Mouse (Mus musculus): Measurements from ENCODE around the gene Olfr371. TPM values are rescaled to one million over a fixed set of nuclear protein-coding genes. Genes with fewer than 3 reads are reported as not detected.

The Olfr371 gene
- not detected in 2 replicates for polyA plus RNA-seq (2014; fragmentation: Nextera tagmentation; extraction: Ambion mirVana)

DNA sequence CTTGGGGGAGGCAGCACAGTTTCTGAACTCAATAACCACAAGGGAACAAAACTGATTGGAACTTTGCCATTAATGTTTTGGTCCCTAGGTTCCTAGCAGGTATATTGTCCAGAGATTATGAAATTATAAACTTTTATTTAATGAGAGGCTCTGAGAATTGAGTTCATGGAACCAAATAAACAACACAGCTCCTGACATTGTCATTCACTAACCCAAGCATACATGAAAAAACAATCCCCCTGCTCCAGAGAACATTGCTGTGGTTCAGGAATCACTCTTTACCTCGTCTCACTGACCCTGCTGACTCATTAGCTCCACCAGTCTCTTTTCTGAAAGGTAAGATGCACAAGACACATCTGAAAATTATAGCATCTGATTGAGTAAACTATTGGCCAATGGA lies at the start of gene Olfr371:
Olfr371 (plus strand) TSS at position 301 of the 400 bp plus-strand sequence.
- Histone ChIP-seq H3K9me3 (ENCODE audit: control insufficient read depth, low read length) (no peaks in the 10 kb centered on the region), H3K27me3 (ENCODE audit: control insufficient read depth, insufficient read depth, low read length) (no peaks in the 10 kb centered on the region), H3K4me2 (ENCODE audit: low read depth, low read length, severe bottlenecking) (no peak within 1 kb of the TSS), H3K9ac (ENCODE audit: low read length) (no peak within 1 kb of the TSS), H3K4me3 (ENCODE audit: low read depth, low read length) (no peak within 1 kb of the TSS), H3K27ac (ENCODE audit: low read depth, low read length) (no peak within 1 kb of the TSS), H3K36me3 (ENCODE audit: control insufficient read depth, insufficient read depth, low read length) (no peaks in the 10 kb centered on the region), H3K4me1 (replicated peaks; ENCODE audit: control insufficient read depth, insufficient read depth, low read length) (no peaks in the 10 kb centered on the region)
- ATAC-seq (replicated peaks; ENCODE audit: low FRiP score) (no peak), DNase-seq (ENCODE audit: low spot score) (no peak)
- 50% methylated on average over 1 of the region's 1 CpGs for WGBS

DNA sequence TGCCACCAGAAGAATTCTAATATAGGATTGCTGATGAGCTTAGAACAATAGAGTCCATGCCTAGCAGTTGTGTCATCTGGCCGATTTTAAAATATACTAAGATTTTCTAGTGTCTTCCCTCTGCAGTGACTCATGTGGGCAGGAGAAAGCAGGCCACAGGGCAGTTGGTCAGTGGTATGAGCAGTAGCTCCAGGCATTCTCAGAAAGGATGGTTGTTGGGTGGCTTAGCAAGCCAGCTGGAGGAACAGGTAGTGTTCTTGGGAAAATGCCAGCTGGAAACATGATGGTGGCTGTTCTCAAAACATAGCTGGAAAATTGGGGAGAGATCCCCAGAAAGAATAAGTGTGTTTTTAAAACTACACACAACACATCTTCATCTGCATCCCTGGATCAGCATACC lies 33.4 kb upstream of the Olfr371 start:
- H3K4me1 ChIP-seq (replicated peaks; ENCODE audit: control insufficient read depth, insufficient read depth, low read length), result no peaks in the 10 kb centered on the region
- no peak overlapping the region for H3K4me3 ChIP-seq (ENCODE audit: low read depth, low read length)
- H3K27ac ChIP-seq (ENCODE audit: low read depth, low read length), result no peak overlapping the region
- DNase-seq (ENCODE audit: low spot score) (no peak), ATAC-seq (replicated peaks; ENCODE audit: low FRiP score) (no peak)
- H3K27me3 ChIP-seq (ENCODE audit: control insufficient read depth, insufficient read depth, low read length), result no peaks in the 10 kb centered on the region
- no peak overlapping the region for H3K9ac ChIP-seq (ENCODE audit: low read length)
- no peak overlapping the region for H3K4me2 ChIP-seq (ENCODE audit: low read depth, low read length, severe bottlenecking)
- no peaks in the 10 kb centered on the region for H3K36me3 ChIP-seq (ENCODE audit: control insufficient read depth, insufficient read depth, low read length)
- WGBS, result 88% methylated on average over 1 of the region's 1 CpGs
- H3K9me3 ChIP-seq (ENCODE audit: control insufficient read depth, low read length), result peaks cover 3% of the 10 kb centered on the region

GRCm38 (mm10) chr8:85220220-85220619 lies 5.6 kb upstream of the Olfr371 start:
- ATAC-seq (replicated peaks; ENCODE audit: low FRiP score) (no peak), DNase-seq (ENCODE audit: low spot score) (no peak)
- Histone ChIP-seq H3K27ac (ENCODE audit: low read depth, low read length) (no peak overlapping the region), H3K4me2 (ENCODE audit: low read depth, low read length, severe bottlenecking) (no peak overlapping the region), H3K9me3 (ENCODE audit: control insufficient read depth, low read length) (no peaks in the 10 kb centered on the region), H3K27me3 (ENCODE audit: control insufficient read depth, insufficient read depth, low read length) (no peaks in the 10 kb centered on the region), H3K4me3 (ENCODE audit: low read depth, low read length) (no peak overlapping the region), H3K36me3 (ENCODE audit: control insufficient read depth, insufficient read depth, low read length) (no peaks in the 10 kb centered on the region), H3K9ac (ENCODE audit: low read length) (no peak overlapping the region), H3K4me1 (replicated peaks; ENCODE audit: control insufficient read depth, insufficient read depth, low read length) (no peaks in the 10 kb centered on the region)
- WGBS, result 84% methylated on average over 4 of the region's 4 CpGs

GRCm38 (mm10) chr8:85220992-85221391 lies 4.8 kb upstream of the Olfr371 start:
- WGBS, result 57% methylated on average over 6 of the region's 6 CpGs
- Histone ChIP-seq H3K9me3 (ENCODE audit: control insufficient read depth, low read length) (no peaks in the 10 kb centered on the region), H3K4me2 (ENCODE audit: low read depth, low read length, severe bottlenecking) (no peak overlapping the region), H3K27ac (ENCODE audit: low read depth, low read length) (no peak overlapping the region), H3K4me3 (ENCODE audit: low read depth, low read length) (no peak overlapping the region), H3K9ac (ENCODE audit: low read length) (no peak overlapping the region), H3K27me3 (ENCODE audit: control insufficient read depth, insufficient read depth, low read length) (no peaks in the 10 kb centered on the region), H3K4me1 (replicated peaks; ENCODE audit: control insufficient read depth, insufficient read depth, low read length) (no peaks in the 10 kb centered on the region), H3K36me3 (ENCODE audit: control insufficient read depth, insufficient read depth, low read length) (no peaks in the 10 kb centered on the region)
- ATAC-seq (replicated peaks; ENCODE audit: low FRiP score) (no peak), DNase-seq (ENCODE audit: low spot score) (no peak)

- DNase-seq (ENCODE audit: low spot score), result no peak
- Histone ChIP-seq H3K27ac (ENCODE audit: low read depth, low read length) (no peak overlapping the region), H3K36me3 (ENCODE audit: control insufficient read depth, insufficient read depth, low read length) (no peaks in the 10 kb centered on the region), H3K9ac (ENCODE audit: low read length) (no peak overlapping the region), H3K9me3 (ENCODE audit: control insufficient read depth, low read length) (no peaks in the 10 kb centered on the region), H3K4me2 (ENCODE audit: low read depth, low read length, severe bottlenecking) (no peak overlapping the region), H3K4me1 (replicated peaks; ENCODE audit: control insufficient read depth, insufficient read depth, low read length) (no peaks in the 10 kb centered on the region), H3K27me3 (ENCODE audit: control insufficient read depth, insufficient read depth, low read length) (no peaks in the 10 kb centered on the region), H3K4me3 (ENCODE audit: low read depth, low read length) (no peak overlapping the region)
- ATAC-seq (replicated peaks; ENCODE audit: low FRiP score), result no peak
- 80% methylated on average over 1 of the region's 1 CpGs for WGBS
These were observed 1.5 kb downstream of the Olfr371 start for GRCm38 (mm10) chr8:85227297-85227696.

Other genes with a start within 250 kb of the Olfr371 start
- 5.2 and 5.8 TPM in 2 replicates for gene Junb, start 247.3 kb upstream of the Olfr371 start, polyA plus RNA-seq (2014; fragmentation: Nextera tagmentation; extraction: Ambion mirVana)
- 14.8 and 15.5 TPM in 2 replicates for gene Hook2, start 235.4 kb upstream of the Olfr371 start, polyA plus RNA-seq (2014; fragmentation: Nextera tagmentation; extraction: Ambion mirVana)
- not detected in 2 replicates for gene Best2, start 211.5 kb upstream of the Olfr371 start, polyA plus RNA-seq (2014; fragmentation: Nextera tagmentation; extraction: Ambion mirVana)
- 118 and 127 TPM in 2 replicates for gene Asna1, start 200.7 kb upstream of the Olfr371 start, polyA plus RNA-seq (2014; fragmentation: Nextera tagmentation; extraction: Ambion mirVana)
- gene Trir, start 199.2 kb upstream of the Olfr371 start, polyA plus RNA-seq (2014; fragmentation: Nextera tagmentation; extraction: Ambion mirVana), result 170 and 172 TPM in 2 replicates
- gene Tnpo2, start 189.1 kb upstream of the Olfr371 start, polyA plus RNA-seq (2014; fragmentation: Nextera tagmentation; extraction: Ambion mirVana), result 19.9 and 27.2 TPM in 2 replicates
- 23.8 and 33.8 TPM in 2 replicates for gene Fbxw9, start 165.9 kb upstream of the Olfr371 start, polyA plus RNA-seq (2014; fragmentation: Nextera tagmentation; extraction: Ambion mirVana)
- gene Gm5741, start 158.0 kb upstream of the Olfr371 start, polyA plus RNA-seq (2014; fragmentation: Nextera tagmentation; extraction: Ambion mirVana), result not detected in 2 replicates
- 63.5 and 68.5 TPM in 2 replicates for gene Dhps, start 154.2 kb upstream of the Olfr371 start, polyA plus RNA-seq (2014; fragmentation: Nextera tagmentation; extraction: Ambion mirVana)
- gene Wdr83os, start 145.2 kb upstream of the Olfr371 start, polyA plus RNA-seq (2014; fragmentation: Nextera tagmentation; extraction: Ambion mirVana), result 123 and 125 TPM in 2 replicates
- gene Wdr83, start 144.7 kb upstream of the Olfr371 start, polyA plus RNA-seq (2014; fragmentation: Nextera tagmentation; extraction: Ambion mirVana), result 47.3 and 57.4 TPM in 2 replicates
- gene Man2b1, start 142.7 kb upstream of the Olfr371 start, polyA plus RNA-seq (2014; fragmentation: Nextera tagmentation; extraction: Ambion mirVana), result 20.9 and 21.0 TPM in 2 replicates
- gene Zfp791, start 102.9 kb upstream of the Olfr371 start, polyA plus RNA-seq (2014; fragmentation: Nextera tagmentation; extraction: Ambion mirVana), result 1.1 and 1.3 TPM in 2 replicates
- not detected in 2 replicates for gene Cks1brt, start 74.1 kb upstream of the Olfr371 start, polyA plus RNA-seq (2014; fragmentation: Nextera tagmentation; extraction: Ambion mirVana)
- gene Orc6, start 73.6 kb downstream of the Olfr371 start, polyA plus RNA-seq (2014; fragmentation: Nextera tagmentation; extraction: Ambion mirVana), result 145 and 159 TPM in 2 replicates
- gene Vps35, start 73.8 kb downstream of the Olfr371 start, polyA plus RNA-seq (2014; fragmentation: Nextera tagmentation; extraction: Ambion mirVana), result 163 and 166 TPM in 2 replicates
- gene Mylk3, start 160.4 kb downstream of the Olfr371 start, polyA plus RNA-seq (2014; fragmentation: Nextera tagmentation; extraction: Ambion mirVana), result 1.2 and 1.7 TPM in 2 replicates
- 40.1 and 48.2 TPM in 2 replicates for gene 4921524J17Rik, start 206.8 kb downstream of the Olfr371 start, polyA plus RNA-seq (2014; fragmentation: Nextera tagmentation; extraction: Ambion mirVana)

Data from forebrain, embryonic 11.5 days (tissue).